Mouse (Mus musculus): ENCODE results near the gene Bglap2.
"Not testable (repeated sequence)": the region's sequence is repeated elsewhere in the genome, so short reads cannot be mapped to it uniquely, and the experiment has no call there.

DNA sequence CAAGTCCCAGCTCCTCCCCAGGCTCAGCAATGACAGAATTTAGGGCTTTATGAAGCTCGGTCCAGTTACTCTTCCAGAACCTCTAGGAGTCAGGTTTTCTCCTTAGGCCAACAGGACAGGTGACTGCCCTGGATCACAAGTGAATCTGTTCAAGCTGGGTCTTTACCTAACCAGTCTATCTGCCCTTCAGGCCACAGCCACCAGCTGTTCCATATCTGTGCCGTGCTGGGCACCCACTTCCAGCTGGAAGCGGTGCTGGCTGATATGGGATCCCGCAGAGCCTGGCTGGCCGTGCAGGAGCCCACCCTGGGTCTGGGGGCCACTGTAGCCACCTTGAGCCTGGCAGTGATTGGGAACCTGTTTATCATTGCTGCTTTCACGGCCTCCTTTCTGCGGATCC is 3.9 kb upstream of the Bglap2 start:
- not testable (repeated sequence) for TF ChIP-seq CTCF (IDR thresholded peaks at IDR 0.05; ENCODE audit: control insufficient read depth, insufficient read depth, low read length); POLR2A (IDR thresholded peaks at IDR 0.05; ENCODE audit: borderline replicate concordance, control insufficient read depth, low read depth, low read length)

Data from bone marrow, adult 2 months (tissue).